Mouse (Mus musculus) WW6 (cell line): ENCODE data around the gene Rps6ka5.

Experiments
- DNase-seq: peaks from one replicate; pipeline ENCODE4 v3.0.0-alpha.2; 2013; ENCODE audit warnings: low read depth, low spot score

The Rps6ka5 gene

GRCm38 (mm10) chr12:100605596-100605995, 121.2 kb downstream of the Rps6ka5 start:
- DNase-seq, result no peak

- no peak for DNase-seq
These were observed 122.2 kb downstream of the Rps6ka5 start for GRCm38 (mm10) chr12:100604540-100604939.

GRCm38 (mm10) chr12:100594700-100595099, 132.1 kb downstream of the Rps6ka5 start:
- DNase-seq, result no peak

GRCm38 (mm10) chr12:100586601-100587000, 140.2 kb downstream of the Rps6ka5 start:
- no peak for DNase-seq

GRCm38 (mm10) chr12:100579221-100579620, 147.6 kb downstream of the Rps6ka5 start:
- DNase-seq, result no peak

- DNase-seq, result no peak
These were observed 148.5 kb downstream of the Rps6ka5 start for GRCm38 (mm10) chr12:100578291-100578690.

GRCm38 (mm10) chr12:100575739-100576138, 151.0 kb downstream of the Rps6ka5 start:
- no peak for DNase-seq

GRCm38 (mm10) chr12:100570522-100571072, 156.2 kb downstream of the Rps6ka5 start:
- no peak for DNase-seq

- no peak for DNase-seq
These were observed 158.0 kb downstream of the Rps6ka5 start for GRCm38 (mm10) chr12:100568831-100569230.

GRCm38 (mm10) chr12:100568105-100568504, 158.7 kb downstream of the Rps6ka5 start:
- no peak for DNase-seq

- no peak for DNase-seq
These were observed 159.2 kb downstream of the Rps6ka5 start for GRCm38 (mm10) chr12:100567627-100568026.

- no peak for DNase-seq
These were observed 173.1 kb downstream of the Rps6ka5 start for GRCm38 (mm10) chr12:100553675-100554074.

GRCm38 (mm10) chr12:100551972-100552371, 174.8 kb downstream of the Rps6ka5 start:
- DNase-seq, result no peak

- DNase-seq, result no peak
These were observed 182.6 kb downstream of the Rps6ka5 start for GRCm38 (mm10) chr12:100544194-100544567.

GRCm38 (mm10) chr12:100543437-100544193, 183.2 kb downstream of the Rps6ka5 start:
- no peak for DNase-seq

GRCm38 (mm10) chr12:100542494-100542893, 184.3 kb downstream of the Rps6ka5 start:
- no peak for DNase-seq

GRCm38 (mm10) chr12:100542076-100542475, 184.7 kb downstream of the Rps6ka5 start:
- no peak for DNase-seq

GRCm38 (mm10) chr12:100539158-100539714, 187.5 kb downstream of the Rps6ka5 start:
- no peak for DNase-seq

GRCm38 (mm10) chr12:100538445-100539157, 188.2 kb downstream of the Rps6ka5 start:
- no peak for DNase-seq

- DNase-seq, result no peak
These were observed 189.7 kb downstream of the Rps6ka5 start for GRCm38 (mm10) chr12:100537091-100537490.

GRCm38 (mm10) chr12:100535028-100535427, 191.8 kb downstream of the Rps6ka5 start:
- DNase-seq, result no peak

- DNase-seq, result no peak
These were observed 192.8 kb downstream of the Rps6ka5 start for GRCm38 (mm10) chr12:100534028-100534427.
